Mouse (Mus musculus) B cell, adult 67 days (primary cell): ENCODE results near the gene Dtymk. TPM values are rescaled to one million over a fixed set of nuclear protein-coding genes. Genes with fewer than 3 reads are reported as not detected.

Experiments
- total RNA-seq, 2 experiments: library from RNA; stranded (reverse); gene quantifications; 4 replicates each; pipeline ENCODE4 v1.2.4; 2023

The Dtymk gene
- total RNA-seq = 10 to 100 TPM; 72.7 to 78.1 TPM

GRCm38 (mm10) chr1:93801741-93802238 is at the start of gene Dtymk:
Gene Dtymk (minus strand): TSS chr1:93801934.

GRCm38 (mm10) chr1:93824609-93825008 is 22.9 kb upstream of the Dtymk start, which contains the start of gene D2hgdh:
Gene D2hgdh (plus strand): TSS chr1:93824909.

GRCm38 (mm10) chr1:93803556-93804507 is 2.1 kb upstream of the Dtymk start, which contains the start of gene Ing5:
Gene Ing5 (plus strand): TSS chr1:93803965.

GRCm38 (mm10) chr1:93754573-93755290 is 47.0 kb downstream of the Dtymk start, which contains the start of gene Thap4:
Gene Thap4 (minus strand): TSS chr1:93754864.

GRCm38 (mm10) chr1:93751290-93751689 is 50.4 kb downstream of the Dtymk start, which contains the start of gene Atg4b:
Gene Atg4b (plus strand): TSS chr1:93751500.

Other genes starting within 250 kb of the Dtymk start
- 100 to 1,000 TPM; 116 to 117 TPM for gene Stk25, start 143.3 kb downstream of the Dtymk start, total RNA-seq
- gene Bok, start 116.3 kb downstream of the Dtymk start, total RNA-seq = not detected
- gene Atg4b, start 50.4 kb downstream of the Dtymk start, total RNA-seq = 10 to 100 TPM; 92.9 to 96.8 TPM
- 10 to 100 TPM; 18.6 to 25.2 TPM for gene Thap4, start 47.1 kb downstream of the Dtymk start, total RNA-seq
- 10 to 100 TPM; 33.6 to 40.1 TPM for gene Ing5, start 2.0 kb upstream of the Dtymk start, total RNA-seq
- gene D2hgdh, start 23.0 kb upstream of the Dtymk start, total RNA-seq = 10 to 100 TPM; 40.0 to 49.1 TPM
- under 1 TPM in 1 of 2 experiments, not detected in 1; 0.24 TPM for gene Gal3st2, start 59.4 kb upstream of the Dtymk start, total RNA-seq
- gene Gal3st2b, start 116.4 kb upstream of the Dtymk start, total RNA-seq = under 1 TPM; 0.52 to 0.71 TPM
- gene Gal3st2c, start 188.6 kb upstream of the Dtymk start, total RNA-seq = under 1 TPM; 0.06 to 0.12 TPM
- not detected for gene Neu4, start 218.5 kb upstream of the Dtymk start, total RNA-seq